24 mouse cellular contexts compared by ENCODE assay signal in the genomic region with DNA sequence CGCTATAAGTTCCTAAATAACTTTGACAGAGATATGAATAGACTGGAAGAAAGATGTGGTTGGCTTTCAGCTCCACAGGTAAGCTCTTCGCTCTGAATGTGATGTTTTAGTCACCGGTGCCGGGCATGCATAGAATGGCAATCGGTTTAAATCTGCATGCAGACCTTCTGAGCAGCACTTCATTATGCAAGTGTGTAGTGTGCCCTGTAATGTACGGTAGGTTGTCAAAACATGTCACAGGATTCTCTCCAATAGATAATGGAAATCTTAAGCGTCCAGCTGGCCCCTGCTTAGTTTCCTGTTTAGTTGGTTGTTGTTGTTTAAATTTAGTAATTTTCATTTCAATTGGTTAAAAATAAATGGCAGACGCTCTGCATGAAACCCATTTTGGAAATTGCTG.
DNase-seq lines count a peak whose midpoint lies in the region; ATAC-seq and TF ChIP-seq lines count a peak whose summit lies in the region.
"Had no signal": no experiment of that assay in that cellular context is flagged by ENCODE, and none has a peak within 500 bp of the region (broad histone marks: within the 10 kb centered on the region; RNA-seq: fewer than 3 reads in every experiment).

No protein-coding gene starts in this region.

- ATAC-seq in forebrain, embryonic 13.5 days: peak; percentile 69
- ATAC-seq in forebrain, embryonic 11.5 days (replicated peaks; ENCODE audit: low FRiP score): no peak
- ATAC-seq in forebrain, embryonic 15.5 days (replicated peaks): peak; percentile 67; the same call in 1 of the 2 replicates
- ATAC-seq in forebrain, postnatal 0 days: no peak
- ATAC-seq: activated CD4-positive, CD25-positive, alpha-beta regulatory T cell, adult 4 months; CD4-positive, CD25-positive, alpha-beta regulatory T cell, adult 4 months; Patski had no signal

- peaks cover 17% of the 10 kb centered on the region for H3K4me1 ChIP-seq in forebrain, embryonic 13.5 days
- H3K4me1 ChIP-seq in forebrain, embryonic 11.5 days (replicated peaks; ENCODE audit: control insufficient read depth, insufficient read depth, low read length): no peaks in the 10 kb centered on the region
- H3K4me1 ChIP-seq in forebrain, embryonic 15.5 days: peaks cover 4% of the 10 kb centered on the region; the same call in 1 of the 2 replicates
- no peaks in the 10 kb centered on the region for H3K4me1 ChIP-seq in forebrain, postnatal 0 days (ENCODE audit: insufficient read depth)
- H3K4me1 ChIP-seq: embryonic facial prominence, embryonic 13.5 days; embryonic facial prominence, embryonic 15.5 days had no signal

- no peaks in the 10 kb centered on the region for H3K36me3 ChIP-seq in forebrain, embryonic 13.5 days (ENCODE audit: poor library complexity, severe bottlenecking)
- H3K36me3 ChIP-seq in forebrain, embryonic 11.5 days (ENCODE audit: control insufficient read depth, insufficient read depth, low read length): no peaks in the 10 kb centered on the region
- H3K36me3 ChIP-seq in forebrain, embryonic 15.5 days: no peaks in the 10 kb centered on the region
- H3K36me3 ChIP-seq in forebrain, postnatal 0 days (ENCODE audit: insufficient read depth): no peaks in the 10 kb centered on the region
- H3K36me3 ChIP-seq: embryonic facial prominence, embryonic 13.5 days; embryonic facial prominence, embryonic 15.5 days had no signal

- no peak overlapping the region for H3K9ac ChIP-seq in forebrain, embryonic 13.5 days
- H3K9ac ChIP-seq in forebrain, embryonic 11.5 days (ENCODE audit: low read length): no peak overlapping the region
- H3K9ac ChIP-seq in forebrain, embryonic 15.5 days (replicated peaks): no peak overlapping the region
- H3K9ac ChIP-seq in forebrain, postnatal 0 days: no peak overlapping the region
- H3K9ac ChIP-seq: embryonic facial prominence, embryonic 13.5 days; embryonic facial prominence, embryonic 15.5 days had no signal

- no peak for TF ChIP-seq POLR2A in brain, embryonic 14.5 days (IDR thresholded peaks at IDR 0.05; ENCODE audit: borderline replicate concordance, extremely low read depth, insufficient read depth, insufficient read length, poor library complexity, severe bottlenecking)

- no peaks in the 10 kb centered on the region for H3K9me3 ChIP-seq in forebrain, embryonic 13.5 days (replicated peaks)
- no peaks in the 10 kb centered on the region for H3K9me3 ChIP-seq in forebrain, embryonic 11.5 days (ENCODE audit: control insufficient read depth, low read length)
- no peaks in the 10 kb centered on the region for H3K9me3 ChIP-seq in forebrain, embryonic 15.5 days
- no peaks in the 10 kb centered on the region for H3K9me3 ChIP-seq in forebrain, postnatal 0 days (ENCODE audit: low read length)
- H3K9me3 ChIP-seq: embryonic facial prominence, embryonic 13.5 days; embryonic facial prominence, embryonic 15.5 days; G1E had no signal

- DNase-seq in forebrain, embryonic 11.5 days (ENCODE audit: low spot score): no peak
- DNase-seq in forebrain, postnatal 0 days: no peak
- peak; percentile 63 for DNase-seq in brain, embryonic 14.5 days (ENCODE audit: low read depth)
- DNase-seq: adrenal gland, adult 8-10 months; adrenal gland, postnatal 14 days; adrenal gland, postnatal 36 days; B cell, adult 2 months; cerebellum, adult 11 months; cerebellum, adult 18-20 months; cerebellum, adult 8-10 months; cerebellum, adult 9-11 months; cerebellum, postnatal 14 days; cerebellum, postnatal 36 days; embryo, embryonic 11 days had no signal

- TF ChIP-seq CTCF in forebrain, postnatal 0 days (IDR thresholded peaks at IDR 0.05; ENCODE audit: low read depth): no peak
- no peak for TF ChIP-seq CTCF in brain, embryonic 14.5 days (IDR thresholded peaks at IDR 0.05; ENCODE audit: borderline replicate concordance, extremely low read depth, insufficient read depth, insufficient read length)

- no peak overlapping the region for H3K27ac ChIP-seq in forebrain, embryonic 13.5 days
- H3K27ac ChIP-seq in forebrain, embryonic 11.5 days (ENCODE audit: low read depth, low read length): no peak overlapping the region
- H3K27ac ChIP-seq in forebrain, embryonic 15.5 days (replicated peaks): no peak overlapping the region
- H3K27ac ChIP-seq in forebrain, postnatal 0 days (ENCODE audit: low read depth, low read length): no peak overlapping the region
- H3K27ac ChIP-seq: embryonic facial prominence, embryonic 13.5 days; embryonic facial prominence, embryonic 15.5 days had no signal

- WGBS in forebrain, embryonic 13.5 days: 57% methylated on average over 8 of the region's 8 CpGs
- 86% methylated on average over 8 of the region's 8 CpGs for WGBS in forebrain, embryonic 11.5 days
- WGBS in forebrain, embryonic 15.5 days: 44% methylated on average over 8 of the region's 8 CpGs
- 51% methylated on average over 8 of the region's 8 CpGs for WGBS in forebrain, postnatal 0 days

- no peak overlapping the region for H3K4me3 ChIP-seq in forebrain, embryonic 13.5 days
- H3K4me3 ChIP-seq in forebrain, embryonic 11.5 days (ENCODE audit: low read depth, low read length): no peak overlapping the region
- no peak overlapping the region for H3K4me3 ChIP-seq in forebrain, embryonic 15.5 days
- H3K4me3 ChIP-seq in forebrain, postnatal 0 days (ENCODE audit: low read depth, low read length): no peak overlapping the region
- H3K4me3 ChIP-seq: embryonic facial prominence, embryonic 13.5 days; embryonic facial prominence, embryonic 15.5 days; erythroblast, embryonic 14.5 days had no signal

- no peak overlapping the region for H3K4me2 ChIP-seq in forebrain, embryonic 13.5 days
- H3K4me2 ChIP-seq in forebrain, embryonic 11.5 days (ENCODE audit: low read depth, low read length, severe bottlenecking): no peak overlapping the region
- H3K4me2 ChIP-seq in forebrain, embryonic 15.5 days (replicated peaks): no peak overlapping the region
- no peak overlapping the region for H3K4me2 ChIP-seq in forebrain, postnatal 0 days (ENCODE audit: low read depth)
- H3K4me2 ChIP-seq: embryonic facial prominence, embryonic 13.5 days; embryonic facial prominence, embryonic 15.5 days had no signal

- no peaks in the 10 kb centered on the region for H3K27me3 ChIP-seq in forebrain, embryonic 13.5 days
- no peaks in the 10 kb centered on the region for H3K27me3 ChIP-seq in forebrain, embryonic 11.5 days (ENCODE audit: control insufficient read depth, insufficient read depth, low read length)
- H3K27me3 ChIP-seq in forebrain, embryonic 15.5 days: no peaks in the 10 kb centered on the region
- H3K27me3 ChIP-seq in forebrain, postnatal 0 days (ENCODE audit: insufficient read depth, low read length): no peaks in the 10 kb centered on the region
- H3K27me3 ChIP-seq: CH12.LX; embryonic facial prominence, embryonic 13.5 days; embryonic facial prominence, embryonic 15.5 days; Patski had no signal

Comparison
In these comparisons a context has a peak if more than half of its experiments do, and no peak if none do; other contexts are left out.
1. ATAC-seq: peak in forebrain, embryonic 13.5 days (single experiment) and forebrain, embryonic 15.5 days (single experiment); none in forebrain, embryonic 11.5 days (single experiment) and forebrain, postnatal 0 days (single experiment).